Mouse (Mus musculus) lung, adult 2 months (tissue): Measurements from ENCODE around the gene Mylk4.

Experiments used
- CTCF ChIP-seq: fragments of 200-500 bp; IDR thresholded peaks from 2 replicates; pipeline ENCODE4 v1.5.1; 2011; ENCODE audit warnings: mild to moderate bottlenecking, low read length, control low read depth; ENCODE audit not compliant: insufficient read depth
- POLR2A ChIP-seq: fragments of 200-500 bp; IDR thresholded peaks from 2 replicates; pipeline ENCODE4 v1.6.1; 2011; ENCODE audit warnings: low read depth, mild to moderate bottlenecking, control low read depth, low read length, borderline replicate concordance; ENCODE audit errors: extremely low read depth

- TF ChIP-seq CTCF (no peak), POLR2A (no peak)
Observed at GRCm38 (mm10) chr13:32819241-32819640, 35.5 kb upstream of the Mylk4 start.
